Mouse (Mus musculus): Measurements from ENCODE around the gene Hist1h1c. TPM values are rescaled to one million over a fixed set of nuclear protein-coding genes. Genes with fewer than 3 reads are reported as not detected.

The Hist1h1c gene
- polyA plus RNA-seq, 1 experiment, result 12.1 TPM

DNA sequence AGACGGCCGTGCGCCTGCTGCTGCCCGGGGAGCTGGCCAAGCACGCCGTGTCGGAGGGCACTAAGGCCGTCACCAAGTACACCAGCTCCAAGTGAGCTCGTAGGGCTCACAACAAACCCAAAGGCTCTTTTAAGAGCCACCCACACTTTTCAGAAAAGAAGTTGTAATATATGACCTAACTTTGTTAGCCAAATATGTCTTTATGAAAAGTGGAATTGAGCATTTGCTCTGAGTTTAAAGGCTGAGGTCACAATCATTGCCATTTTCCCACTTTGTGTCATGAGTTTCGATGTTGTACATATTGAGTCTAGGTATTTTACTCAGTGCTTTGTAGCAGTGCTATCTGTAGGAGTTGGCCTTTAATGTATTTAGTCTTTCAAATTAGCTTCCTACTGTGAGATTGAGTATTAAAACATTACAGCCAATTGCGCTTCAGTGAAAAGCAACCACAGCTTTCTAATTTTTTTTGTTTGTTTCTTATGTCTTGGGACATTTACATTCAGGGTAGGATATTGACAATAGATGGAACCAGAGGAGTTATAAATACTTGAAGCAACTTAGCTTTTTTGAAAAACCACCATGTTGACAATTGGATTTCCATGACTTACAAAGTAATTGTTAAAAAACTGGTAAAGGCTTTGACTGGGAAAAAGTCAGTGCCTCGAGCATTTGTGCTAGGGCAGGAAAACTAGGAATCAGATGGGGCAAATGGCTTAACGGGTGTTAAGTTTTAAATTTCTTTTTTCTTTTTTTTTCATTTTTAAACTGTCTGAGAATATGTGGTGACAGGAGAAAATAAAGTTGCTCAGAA is 8.7 kb downstream of the Hist1h1c start:
- no peak for DNase-seq (ENCODE audit: low read depth)
- no peak for TF ChIP-seq CTCF (IDR thresholded peaks at IDR 0.05; ENCODE audit: borderline replicate concordance, extremely low read depth, insufficient read depth, insufficient read length)
- no peak for TF ChIP-seq POLR2A (IDR thresholded peaks at IDR 0.05; ENCODE audit: borderline replicate concordance, extremely low read depth, insufficient read depth, insufficient read length, poor library complexity, severe bottlenecking)

DNA sequence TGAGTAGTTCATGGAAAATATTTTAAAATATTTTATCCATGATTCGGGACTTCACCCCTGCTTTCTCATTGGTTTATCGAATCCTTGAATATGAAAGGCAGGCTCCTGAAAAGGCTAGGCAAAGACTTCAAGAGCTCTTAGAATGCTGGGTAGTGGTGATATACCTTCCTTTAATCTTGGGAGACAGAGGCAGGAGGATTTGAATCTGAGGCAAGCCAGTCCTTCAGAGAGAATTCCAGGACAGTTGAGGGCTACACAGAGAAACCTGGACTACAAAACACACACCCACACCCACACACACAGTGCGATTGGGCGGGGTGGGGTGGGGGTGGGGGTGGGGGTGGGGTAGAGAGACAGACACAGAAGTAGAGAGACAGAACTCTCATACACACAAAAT is 9.3 kb downstream of the Hist1h1c start:
- no peak for TF ChIP-seq POLR2A (IDR thresholded peaks at IDR 0.05; ENCODE audit: borderline replicate concordance, extremely low read depth, insufficient read depth, insufficient read length, poor library complexity, severe bottlenecking)
- no peak for TF ChIP-seq CTCF (IDR thresholded peaks at IDR 0.05; ENCODE audit: borderline replicate concordance, extremely low read depth, insufficient read depth, insufficient read length)
- DNase-seq (ENCODE audit: low read depth), result no peak

DNA sequence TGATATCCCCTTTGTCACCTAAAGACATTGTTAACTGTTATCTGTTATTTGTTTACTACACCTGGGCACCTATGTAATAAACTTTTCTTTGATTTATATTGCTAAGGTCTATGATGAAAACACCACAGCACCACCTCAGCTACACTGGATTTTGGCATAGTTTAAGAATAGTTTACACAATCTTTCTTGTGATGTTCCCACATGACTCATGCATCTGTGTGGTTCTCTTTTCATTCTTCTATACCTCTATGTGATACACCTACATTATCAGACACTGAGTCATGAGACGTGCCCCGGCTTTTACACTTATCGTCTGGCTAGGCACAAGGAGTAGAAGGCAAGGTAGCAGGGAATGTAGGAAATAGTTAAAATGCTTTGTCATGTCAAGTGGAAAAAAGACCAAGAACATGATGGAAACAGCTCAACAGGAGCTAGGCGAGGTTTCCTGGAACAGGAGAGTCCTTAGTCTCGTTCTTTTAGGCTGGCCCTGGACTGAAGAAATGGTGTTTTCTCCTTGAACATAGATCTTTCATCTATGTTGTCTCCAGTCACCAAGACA is 11.0 kb downstream of the Hist1h1c start:
- TF ChIP-seq CTCF (IDR thresholded peaks at IDR 0.05; ENCODE audit: borderline replicate concordance, extremely low read depth, insufficient read depth, insufficient read length) (no peak), POLR2A (IDR thresholded peaks at IDR 0.05; ENCODE audit: borderline replicate concordance, extremely low read depth, insufficient read depth, insufficient read length, poor library complexity, severe bottlenecking) (no peak)

DNA sequence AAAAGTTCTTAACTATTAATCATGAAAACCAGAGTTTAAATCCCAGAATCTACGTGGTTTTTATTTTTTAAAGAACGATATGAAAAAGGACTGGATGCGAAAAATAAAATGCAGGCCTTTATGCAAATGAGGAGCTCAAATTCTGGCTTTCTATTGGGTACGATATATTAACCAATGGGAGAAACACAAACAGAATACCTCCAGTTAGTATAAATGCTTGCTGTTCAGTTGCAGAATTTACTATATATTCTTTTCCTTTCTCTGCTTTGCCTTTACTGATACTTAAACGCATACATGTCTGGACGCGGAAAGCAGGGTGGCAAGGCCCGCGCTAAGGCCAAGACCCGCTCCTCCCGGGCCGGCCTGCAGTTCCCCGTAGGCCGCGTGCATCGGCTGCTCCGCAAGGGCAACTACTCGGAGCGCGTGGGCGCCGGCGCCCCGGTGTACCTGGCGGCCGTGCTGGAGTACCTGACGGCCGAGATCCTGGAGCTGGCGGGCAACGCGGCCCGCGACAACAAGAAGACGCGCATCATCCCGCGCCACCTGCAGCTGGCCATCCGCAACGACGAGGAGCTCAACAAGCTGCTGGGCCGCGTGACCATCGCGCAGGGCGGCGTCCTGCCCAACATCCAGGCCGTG is 12.3 kb downstream of the Hist1h1c start, which contains the start of gene Hist1h2ab:
TSS of gene Hist1h2ab (plus strand) at position 288 of the 639 bp plus-strand sequence.
- peak; percentile 93 for DNase-seq (ENCODE audit: low read depth)
- TF ChIP-seq POLR2A (IDR thresholded peaks at IDR 0.05; ENCODE audit: borderline replicate concordance, extremely low read depth, insufficient read depth, insufficient read length, poor library complexity, severe bottlenecking), result peak; percentile 11; the same call in 1 of the 2 replicates

More for the DNA sequence above, 11.0 kb downstream of the Hist1h1c start:
- DNase-seq (ENCODE audit: low read depth), result no peak

DNA sequence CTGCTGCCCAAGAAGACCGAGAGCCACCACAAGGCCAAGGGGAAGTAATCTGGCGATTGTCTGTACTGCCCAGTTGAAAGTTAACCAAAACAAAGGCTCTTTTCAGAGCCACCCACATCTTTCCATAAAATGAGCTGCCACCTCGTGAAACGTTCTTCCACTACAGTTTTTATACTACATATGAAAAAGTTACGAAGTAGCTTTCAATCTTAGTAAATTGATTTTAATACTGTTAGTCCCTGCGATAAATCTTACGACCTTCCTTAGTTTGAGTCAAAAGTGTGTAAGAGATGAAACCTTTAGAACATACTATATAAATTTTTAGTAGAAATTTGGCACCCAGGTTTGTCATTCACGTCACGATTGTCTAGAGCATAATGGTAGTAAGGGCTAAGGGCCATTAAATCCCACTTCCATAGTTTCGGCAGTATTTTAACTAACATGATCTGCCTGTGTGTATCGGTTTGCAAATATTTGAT is 12.9 kb downstream of the Hist1h1c start:
- TF ChIP-seq POLR2A (IDR thresholded peaks at IDR 0.05; ENCODE audit: borderline replicate concordance, extremely low read depth, insufficient read depth, insufficient read length, poor library complexity, severe bottlenecking), result no peak
- no peak for TF ChIP-seq CTCF (IDR thresholded peaks at IDR 0.05; ENCODE audit: borderline replicate concordance, extremely low read depth, insufficient read depth, insufficient read length)
- peak; percentile 58 for DNase-seq (ENCODE audit: low read depth)

DNA sequence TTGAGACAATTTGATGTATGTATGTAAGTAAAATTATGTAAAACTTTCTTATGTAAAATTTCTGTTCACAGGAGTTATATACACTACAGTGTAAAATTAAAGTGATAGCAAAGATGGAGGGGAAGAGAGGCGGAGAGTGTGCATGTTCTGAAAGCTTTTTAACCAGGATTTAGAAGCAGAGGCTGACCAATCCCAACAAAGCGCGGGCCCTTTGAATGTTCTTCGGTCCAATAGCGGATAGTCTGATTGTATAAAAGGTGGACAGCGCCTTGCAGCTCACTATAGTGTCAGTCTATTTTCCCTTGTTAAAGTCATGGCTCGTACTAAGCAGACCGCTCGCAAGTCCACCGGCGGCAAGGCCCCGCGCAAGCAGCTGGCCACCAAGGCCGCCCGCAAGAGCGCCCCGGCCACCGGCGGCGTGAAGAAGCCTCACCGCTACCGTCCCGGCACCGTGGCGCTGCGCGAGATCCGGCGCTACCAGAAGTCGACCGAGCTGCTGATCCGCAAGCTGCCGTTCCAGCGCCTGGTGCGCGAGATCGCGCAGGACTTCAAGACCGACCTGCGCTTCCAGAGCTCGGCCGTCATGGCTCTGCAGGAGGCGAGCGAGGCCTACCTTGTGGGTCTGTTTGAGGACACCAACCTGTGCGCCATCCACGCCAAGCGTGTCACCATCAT is 13.6 kb downstream of the Hist1h1c start, which contains the start of gene Hist1h3b:
TSS of gene Hist1h3b (plus strand) at position 201 of the 675 bp plus-strand sequence.
- TF ChIP-seq POLR2A (IDR thresholded peaks at IDR 0.05; ENCODE audit: borderline replicate concordance, extremely low read depth, insufficient read depth, insufficient read length, poor library complexity, severe bottlenecking), result 0 out of 2 replicates have a peak, but pooled peaks have one; percentile 17
- peak; percentile 98 for DNase-seq (ENCODE audit: low read depth)

DNA sequence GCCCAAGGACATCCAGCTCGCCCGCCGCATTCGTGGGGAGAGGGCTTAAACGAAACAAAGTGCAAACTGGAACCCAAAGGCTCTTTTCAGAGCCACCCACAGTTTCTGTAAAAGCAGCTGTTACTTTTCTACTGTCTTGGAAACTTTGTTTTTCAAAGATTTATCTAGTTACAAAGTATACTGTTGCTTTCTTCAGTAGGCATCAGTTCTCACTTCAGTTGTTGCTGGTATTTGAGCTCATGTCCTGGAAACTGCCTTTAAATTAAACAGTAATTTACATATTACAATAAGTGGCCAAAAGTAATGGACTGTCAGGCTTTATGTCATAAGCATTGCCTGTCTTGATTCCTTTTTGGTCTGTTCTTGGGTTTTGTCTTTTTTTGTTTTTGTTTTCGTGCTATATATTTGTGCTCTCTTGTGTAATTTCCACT is 14.1 kb downstream of the Hist1h1c start:
- no peak for DNase-seq (ENCODE audit: low read depth)
- TF ChIP-seq POLR2A (IDR thresholded peaks at IDR 0.05; ENCODE audit: borderline replicate concordance, extremely low read depth, insufficient read depth, insufficient read length, poor library complexity, severe bottlenecking), result no peak
- TF ChIP-seq CTCF (IDR thresholded peaks at IDR 0.05; ENCODE audit: borderline replicate concordance, extremely low read depth, insufficient read depth, insufficient read length), result no peak

DNA sequence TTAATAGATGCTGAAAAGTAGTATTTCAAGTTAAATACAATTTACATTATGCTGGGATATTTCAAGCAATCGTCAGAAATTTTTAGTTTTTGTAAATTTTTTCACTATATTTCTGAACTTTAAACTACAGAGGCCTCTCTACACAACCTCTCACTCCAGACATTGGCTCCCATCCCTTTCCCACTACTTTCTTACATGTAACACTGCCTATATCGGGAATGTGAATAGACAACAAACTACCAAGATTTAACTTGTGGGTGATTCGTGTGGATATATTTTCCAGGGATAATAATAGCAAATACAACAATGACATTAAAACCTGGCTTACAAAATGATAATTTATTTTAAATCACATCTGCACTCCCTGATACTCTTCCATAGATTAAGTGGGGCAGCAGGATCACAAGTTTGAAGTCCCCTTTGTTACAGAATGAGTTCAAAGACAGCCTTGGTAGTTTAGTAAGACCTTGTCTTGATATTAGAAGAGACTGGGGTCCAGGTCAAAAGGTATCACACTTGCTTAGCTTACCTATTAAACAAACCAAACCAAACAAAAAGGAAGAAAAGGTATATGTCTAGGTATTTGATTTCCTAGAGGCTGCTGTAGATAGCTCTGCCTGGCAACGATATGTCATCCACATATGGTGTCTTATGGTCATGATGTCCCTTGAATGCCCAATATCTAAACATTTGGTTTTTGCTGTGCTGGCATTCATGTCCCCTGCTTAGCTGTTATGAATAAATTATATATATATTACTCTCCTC is 14.9 kb downstream of the Hist1h1c start:
- DNase-seq (ENCODE audit: low read depth), result no peak
- TF ChIP-seq CTCF (IDR thresholded peaks at IDR 0.05; ENCODE audit: borderline replicate concordance, extremely low read depth, insufficient read depth, insufficient read length), result no peak

DNA sequence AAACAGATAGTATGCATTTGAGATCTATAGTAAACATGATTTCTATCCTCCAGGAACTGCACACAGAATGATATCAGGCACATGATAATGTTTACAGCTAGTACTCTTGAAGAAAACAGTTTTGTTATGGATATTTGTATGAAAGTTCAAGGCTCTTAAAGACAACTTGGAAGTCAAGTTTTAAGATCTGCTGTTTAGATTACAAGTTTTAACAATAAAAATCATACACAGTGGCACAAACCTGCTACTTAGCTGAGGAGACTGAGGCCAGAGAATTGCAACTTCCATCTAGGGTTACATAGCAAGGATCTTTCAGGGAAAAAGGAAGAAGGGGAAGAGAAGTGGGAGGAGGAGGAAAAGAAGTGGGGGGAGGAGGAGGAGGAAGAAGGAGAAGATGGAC is 16.4 kb downstream of the Hist1h1c start:
- DNase-seq (ENCODE audit: low read depth), result no peak
- TF ChIP-seq POLR2A (IDR thresholded peaks at IDR 0.05; ENCODE audit: borderline replicate concordance, extremely low read depth, insufficient read depth, insufficient read length, poor library complexity, severe bottlenecking) (no peak), CTCF (IDR thresholded peaks at IDR 0.05; ENCODE audit: borderline replicate concordance, extremely low read depth, insufficient read depth, insufficient read length) (no peak)

DNA sequence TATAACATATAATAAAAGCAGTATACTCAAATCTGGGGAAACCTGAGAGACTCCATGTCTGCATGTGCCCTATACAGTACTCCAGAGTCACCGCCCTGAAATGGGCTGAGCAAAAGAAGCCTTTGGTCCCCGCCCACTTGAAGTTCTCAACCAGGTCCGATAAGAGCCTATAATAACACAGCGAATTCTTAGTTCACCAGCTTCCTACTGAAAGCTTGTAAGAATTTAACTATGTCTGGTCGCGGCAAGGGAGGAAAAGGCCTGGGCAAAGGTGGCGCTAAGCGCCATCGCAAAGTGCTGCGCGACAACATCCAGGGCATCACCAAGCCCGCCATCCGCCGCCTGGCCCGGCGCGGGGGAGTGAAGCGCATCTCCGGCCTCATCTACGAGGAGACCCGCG is 18.2 kb downstream of the Hist1h1c start, which contains the start of gene Hist1h4b:
TSS of gene Hist1h4b (plus strand) at position 224 of the 400 bp plus-strand sequence.
- DNase-seq (ENCODE audit: low read depth), result peak; percentile 98
- peak; percentile 35; the same call in 1 of the 2 replicates for TF ChIP-seq POLR2A (IDR thresholded peaks at IDR 0.05; ENCODE audit: borderline replicate concordance, extremely low read depth, insufficient read depth, insufficient read length, poor library complexity, severe bottlenecking)
- no peak for TF ChIP-seq CTCF (IDR thresholded peaks at IDR 0.05; ENCODE audit: borderline replicate concordance, extremely low read depth, insufficient read depth, insufficient read length)

All from brain, embryonic 14.5 days (tissue).